Comparison of ENCODE assay signal across 11 mouse cellular contexts in the genomic region with DNA sequence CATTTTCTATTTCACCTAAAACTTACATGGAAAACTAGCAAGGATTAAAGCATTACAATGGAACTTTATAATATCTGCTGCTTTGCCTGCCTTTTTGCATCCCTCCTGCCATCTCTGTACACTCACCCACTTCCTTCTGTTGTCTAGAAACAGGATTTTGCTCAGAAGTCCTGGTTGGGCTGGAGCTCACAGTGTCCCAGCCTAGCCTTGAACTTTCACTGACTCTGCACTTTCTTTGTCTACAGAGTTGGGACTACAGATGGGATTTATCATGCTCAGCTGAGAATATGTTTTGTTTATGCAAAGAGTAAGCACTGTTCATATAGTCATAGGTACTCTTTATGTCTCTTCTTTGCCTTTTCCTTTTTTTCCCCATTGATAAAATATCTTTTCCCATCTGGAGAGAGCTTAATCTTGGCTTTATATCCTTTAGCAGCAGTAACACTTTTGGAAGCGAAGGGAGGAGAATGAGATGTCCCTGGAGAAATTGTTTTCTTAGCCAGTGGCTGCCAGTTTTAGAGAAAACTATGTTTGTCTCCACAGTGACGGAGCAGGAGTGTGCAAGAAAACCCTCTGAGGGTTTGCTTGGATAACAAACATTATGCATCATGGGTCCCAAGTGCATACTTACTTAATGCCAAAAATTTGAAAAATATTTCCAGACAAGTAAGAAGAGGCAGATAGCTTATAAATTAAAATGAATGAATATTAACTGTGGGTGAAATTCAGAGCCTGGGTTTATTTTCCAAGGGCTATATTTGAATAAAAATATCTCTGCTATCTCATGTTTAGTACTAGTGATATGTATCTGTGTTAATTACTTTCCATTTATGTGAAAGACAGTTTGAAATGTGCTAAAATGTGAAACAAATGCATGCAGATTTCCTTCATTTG.
A peak's percentile ranks its signal among the peaks of the same experiment; 100 is the strongest.
DNase-seq lines count a peak whose midpoint lies in the region; ATAC-seq and TF ChIP-seq lines count a peak whose summit lies in the region.
"Had no signal": no experiment of that assay in that cellular context is flagged by ENCODE, and none has a peak within 500 bp of the region (broad histone marks: within the 10 kb centered on the region; RNA-seq: fewer than 3 reads in every experiment).

No protein-coding gene starts in this region.

- 45% methylated on average over 2 of the region's 2 CpGs for WGBS in embryonic facial prominence, embryonic 14.5 days
- 69% methylated on average over 2 of the region's 2 CpGs for WGBS in embryonic facial prominence, embryonic 10.5 days
- 50% methylated on average over 2 of the region's 2 CpGs for WGBS in kidney, adult 2 months
- WGBS in kidney, embryonic 15.5 days = 60% methylated on average over 2 of the region's 2 CpGs
- 58% methylated on average over 2 of the region's 2 CpGs for WGBS in midbrain, postnatal 0 days
- WGBS in midbrain, embryonic 16.5 days = 59% methylated on average over 2 of the region's 2 CpGs
- WGBS in stomach, embryonic 16.5 days = 32% methylated on average over 2 of the region's 2 CpGs

- H3K4me1 ChIP-seq in embryonic facial prominence, embryonic 14.5 days (ENCODE audit: control insufficient read depth, insufficient read depth, low read length) = no peaks in the 10 kb centered on the region
- no peaks in the 10 kb centered on the region for H3K4me1 ChIP-seq in embryonic facial prominence, embryonic 10.5 days
- no peaks in the 10 kb centered on the region for H3K4me1 ChIP-seq in kidney, adult 2 months (ENCODE audit: control insufficient read depth, insufficient read depth, low read length)
- no peaks in the 10 kb centered on the region for H3K4me1 ChIP-seq in kidney, embryonic 15.5 days
- H3K4me1 ChIP-seq in midbrain, postnatal 0 days (ENCODE audit: insufficient read depth, low read length) = no peaks in the 10 kb centered on the region
- no peaks in the 10 kb centered on the region for H3K4me1 ChIP-seq in midbrain, embryonic 16.5 days (ENCODE audit: control insufficient read depth, insufficient read depth, low read length)
- no peaks in the 10 kb centered on the region for H3K4me1 ChIP-seq in stomach, embryonic 16.5 days (ENCODE audit: control insufficient read depth, insufficient read depth, low read length)

- DNase-seq in embryonic facial prominence, embryonic 14.5 days (ENCODE audit: low spot score) = peak; percentile 57
- DNase-seq in embryonic facial prominence, embryonic 10.5 days (ENCODE audit: low spot score) = no peak
- peak; percentile 7 for DNase-seq in kidney, adult 2 months
- DNase-seq in midbrain, postnatal 0 days (ENCODE audit: low spot score) = peak; percentile 22
- DNase-seq in embryo, embryonic 10.5 days (ENCODE audit: low spot score) = no peak
- DNase-seq: kidney, adult 18-20 months had no signal

- no peak overlapping the region for H3K4me3 ChIP-seq in embryonic facial prominence, embryonic 14.5 days (ENCODE audit: low read depth, low read length)
- no peak overlapping the region for H3K4me3 ChIP-seq in embryonic facial prominence, embryonic 10.5 days
- no peak overlapping the region for H3K4me3 ChIP-seq in kidney, adult 2 months (ENCODE audit: insufficient read depth, low read depth, low read length)
- no peak overlapping the region for H3K4me3 ChIP-seq in kidney, embryonic 15.5 days (replicated peaks)
- H3K4me3 ChIP-seq in midbrain, postnatal 0 days (ENCODE audit: low read depth, low read length) = no peak overlapping the region
- no peak overlapping the region for H3K4me3 ChIP-seq in midbrain, embryonic 16.5 days (ENCODE audit: low read depth, low read length)
- no peak overlapping the region for H3K4me3 ChIP-seq in stomach, embryonic 16.5 days (replicated peaks; ENCODE audit: low read length)
- H3K4me3 ChIP-seq: megakaryocyte, embryonic 14.5 days; myocyte had no signal

- no peaks in the 10 kb centered on the region for H3K27me3 ChIP-seq in embryonic facial prominence, embryonic 14.5 days (replicated peaks; ENCODE audit: control insufficient read depth, insufficient read depth, low read length)
- H3K27me3 ChIP-seq in embryonic facial prominence, embryonic 10.5 days (replicated peaks; ENCODE audit: low read depth, poor library complexity, severe bottlenecking) = no peaks in the 10 kb centered on the region
- H3K27me3 ChIP-seq in kidney, adult 2 months (replicated peaks; ENCODE audit: control insufficient read depth, insufficient read depth, low read length) = no peaks in the 10 kb centered on the region
- H3K27me3 ChIP-seq in kidney, embryonic 15.5 days = no peaks in the 10 kb centered on the region
- no peaks in the 10 kb centered on the region for H3K27me3 ChIP-seq in midbrain, postnatal 0 days (ENCODE audit: insufficient read depth, low read length)
- H3K27me3 ChIP-seq in midbrain, embryonic 16.5 days (ENCODE audit: control insufficient read depth, insufficient read depth, low read depth, low read length) = no peaks in the 10 kb centered on the region
- no peaks in the 10 kb centered on the region for H3K27me3 ChIP-seq in stomach, embryonic 16.5 days (ENCODE audit: control insufficient read depth, insufficient read depth, low read length)
- H3K27me3 ChIP-seq: megakaryocyte, embryonic 14.5 days had no signal

- ATAC-seq in embryonic facial prominence, embryonic 14.5 days (ENCODE audit: low read depth) = 0 out of 2 replicates have a peak, but pooled peaks have one; percentile 30
- ATAC-seq in kidney, embryonic 15.5 days (replicated peaks; ENCODE audit: low FRiP score) = no peak; the same call in 1 of the 2 replicates
- ATAC-seq in midbrain, postnatal 0 days (ENCODE audit: low FRiP score) = no peak
- ATAC-seq in midbrain, embryonic 16.5 days = no peak
- ATAC-seq in stomach, embryonic 16.5 days (ENCODE audit: insufficient read depth, low FRiP score) = 0 out of 2 replicates have a peak, but pooled peaks have one; percentile 47

- TF ChIP-seq POLR2A in kidney, adult 2 months (IDR thresholded peaks at IDR 0.05; ENCODE audit: low read depth, low read length) = no peak

- no peak overlapping the region for H3K4me2 ChIP-seq in embryonic facial prominence, embryonic 14.5 days (ENCODE audit: low read depth, low read length)
- no peak overlapping the region for H3K4me2 ChIP-seq in kidney, embryonic 15.5 days
- H3K4me2 ChIP-seq in midbrain, postnatal 0 days (ENCODE audit: low read depth, low read length, poor library complexity, severe bottlenecking) = no peak overlapping the region
- H3K4me2 ChIP-seq in midbrain, embryonic 16.5 days (ENCODE audit: low read length) = no peak overlapping the region
- no peak overlapping the region for H3K4me2 ChIP-seq in stomach, embryonic 16.5 days (ENCODE audit: low read depth, low read length)

- no peaks in the 10 kb centered on the region for H3K36me3 ChIP-seq in embryonic facial prominence, embryonic 14.5 days (ENCODE audit: control insufficient read depth, insufficient read depth, low read length)
- H3K36me3 ChIP-seq in embryonic facial prominence, embryonic 10.5 days (replicated peaks) = no peaks in the 10 kb centered on the region
- no peaks in the 10 kb centered on the region for H3K36me3 ChIP-seq in kidney, adult 2 months (ENCODE audit: control insufficient read depth, insufficient read depth, low read length)
- H3K36me3 ChIP-seq in kidney, embryonic 15.5 days = no peaks in the 10 kb centered on the region
- no peaks in the 10 kb centered on the region for H3K36me3 ChIP-seq in midbrain, postnatal 0 days (ENCODE audit: insufficient read depth, low read length)
- no peaks in the 10 kb centered on the region for H3K36me3 ChIP-seq in midbrain, embryonic 16.5 days (ENCODE audit: control insufficient read depth, insufficient read depth, low read length)
- H3K36me3 ChIP-seq in stomach, embryonic 16.5 days (ENCODE audit: control insufficient read depth, insufficient read depth, low read length) = no peaks in the 10 kb centered on the region

- no peak overlapping the region for H3K9ac ChIP-seq in embryonic facial prominence, embryonic 14.5 days (ENCODE audit: low read depth, low read length)
- H3K9ac ChIP-seq in kidney, embryonic 15.5 days = no peak overlapping the region
- H3K9ac ChIP-seq in midbrain, postnatal 0 days (replicated peaks; ENCODE audit: low read length, poor library complexity, severe bottlenecking) = no peak overlapping the region
- no peak overlapping the region for H3K9ac ChIP-seq in midbrain, embryonic 16.5 days (ENCODE audit: low read depth, low read length)
- no peak overlapping the region for H3K9ac ChIP-seq in stomach, embryonic 16.5 days (ENCODE audit: low read length)

- H3K27ac ChIP-seq in embryonic facial prominence, embryonic 14.5 days (replicated peaks; ENCODE audit: low read depth, low read length) = no peak overlapping the region
- H3K27ac ChIP-seq in embryonic facial prominence, embryonic 10.5 days (replicated peaks) = no peak overlapping the region
- H3K27ac ChIP-seq in kidney, adult 2 months (ENCODE audit: insufficient read depth, low read depth, low read length) = no peak overlapping the region
- no peak overlapping the region for H3K27ac ChIP-seq in kidney, embryonic 15.5 days
- no peak overlapping the region for H3K27ac ChIP-seq in midbrain, postnatal 0 days (ENCODE audit: low read depth, low read length)
- H3K27ac ChIP-seq in midbrain, embryonic 16.5 days (ENCODE audit: low read length) = no peak overlapping the region
- H3K27ac ChIP-seq in stomach, embryonic 16.5 days (ENCODE audit: low read length) = no peak overlapping the region

- H3K9me3 ChIP-seq in embryonic facial prominence, embryonic 14.5 days (ENCODE audit: control insufficient read depth, low read length) = no peaks in the 10 kb centered on the region
- no peaks in the 10 kb centered on the region for H3K9me3 ChIP-seq in embryonic facial prominence, embryonic 10.5 days
- no peaks in the 10 kb centered on the region for H3K9me3 ChIP-seq in kidney, embryonic 15.5 days (replicated peaks)
- H3K9me3 ChIP-seq in midbrain, postnatal 0 days (ENCODE audit: low read length) = no peaks in the 10 kb centered on the region
- H3K9me3 ChIP-seq in midbrain, embryonic 16.5 days (replicated peaks; ENCODE audit: control insufficient read depth, low read length, poor library complexity, severe bottlenecking) = no peaks in the 10 kb centered on the region
- no peaks in the 10 kb centered on the region for H3K9me3 ChIP-seq in stomach, embryonic 16.5 days (replicated peaks; ENCODE audit: control insufficient read depth, low read length)

- no peak for TF ChIP-seq CTCF in kidney, adult 2 months (conservative IDR thresholded peaks at IDR 0.05; ENCODE audit: insufficient read depth, insufficient read length, low read depth, low read length)
- no peak for TF ChIP-seq CTCF in midbrain, postnatal 0 days (IDR thresholded peaks at IDR 0.05)

Comparison
In these comparisons a context has a peak if more than half of its experiments do, and no peak if none do; other contexts are left out.
1. DNase-seq: peak in embryonic facial prominence, embryonic 14.5 days (single experiment), kidney, adult 2 months (single experiment) and midbrain, postnatal 0 days (single experiment); none in embryonic facial prominence, embryonic 10.5 days (single experiment) and embryo, embryonic 10.5 days (single experiment).
2. ATAC-seq: peak in embryonic facial prominence, embryonic 14.5 days (single experiment) and stomach, embryonic 16.5 days (single experiment); none in kidney, embryonic 15.5 days (single experiment), midbrain, postnatal 0 days (single experiment) and midbrain, embryonic 16.5 days (single experiment).